Mouse (Mus musculus) heart, adult 2 months (tissue): Measurements from ENCODE around the gene Susd6. TPM values are rescaled to one million over a fixed set of nuclear protein-coding genes. Genes with fewer than 3 reads are reported as not detected.

Source experiments
- DNase-seq, 2 experiments: peaks; one replicate each; pipeline ENCODE4 v3.0.0; 2021
- H3K27ac ChIP-seq: fragments of 200-600 bp; 2 replicates; pipeline ENCODE4 v1.8.1; 2022
- H3K27me3 ChIP-seq: fragments of 200-500 bp; 2 replicates; pipeline ENCODE4 v1.6.1; 2012; ENCODE audit warnings: mild to moderate bottlenecking, low read length, inconsistent platforms, mixed read lengths; ENCODE audit not compliant: control insufficient read depth, insufficient read depth
- H3K36me3 ChIP-seq: fragments of 200-500 bp; 2 replicates; pipeline ENCODE4 v1.6.1; 2012; ENCODE audit warnings: low read length, inconsistent platforms; ENCODE audit not compliant: control insufficient read depth, insufficient read depth
- H3K4me1 ChIP-seq: fragments of 200-500 bp; 2 replicates; pipeline ENCODE4 v1.6.1; 2011; ENCODE audit warnings: low read length; ENCODE audit not compliant: control insufficient read depth, insufficient read depth
- H3K4me3 ChIP-seq: fragments of 200-600 bp; 2 replicates; pipeline ENCODE4 v1.8.1; 2022
- H3K79me2 ChIP-seq: fragments of 200-500 bp; replicated peaks from 2 replicates; pipeline ENCODE4 v1.6.1; 2012; ENCODE audit warnings: mild to moderate bottlenecking, inconsistent platforms, low read length, moderate library complexity, mixed read lengths; ENCODE audit not compliant: control insufficient read depth, insufficient read depth
- H3K9ac ChIP-seq: fragments of 200-500 bp; 2 replicates; pipeline ENCODE4 v1.6.1; 2012; ENCODE audit warnings: low read depth, mild to moderate bottlenecking, control low read depth, inconsistent platforms, low read length, mixed read lengths
- CTCF ChIP-seq: fragments of 200-600 bp; IDR thresholded peaks from 2 replicates; pipeline ENCODE4 v1.8.1; 2022; ENCODE audit warnings: antibody characterized with exemption, mild to moderate bottlenecking, moderate library complexity
- EP300 ChIP-seq: fragments of 200-500 bp; IDR thresholded peaks from 2 replicates; pipeline ENCODE4 v1.6.1; 2011; ENCODE audit warnings: low read depth, low read length, control low read depth; ENCODE audit not compliant: insufficient read depth
- POLR2A ChIP-seq: fragments of 200-500 bp; IDR thresholded peaks from 2 replicates; pipeline ENCODE4 v1.6.1; 2011; ENCODE audit warnings: mild to moderate bottlenecking, low read depth, low read length, control low read depth; ENCODE audit not compliant: insufficient read depth
- WGBS: fragments of 180-500 bp; shearing (Covaris S2); methylation state at CpG from one replicate; pipeline ENCODE4 v1.1.7; 2018; 5-methylcytosine and 5-hydroxymethylcytosine counted together
- intact Hi-C: fragments of 180-260 bp; cut with DNase I; formaldehyde crosslinking; loops from one replicate; pipeline ENCODE4 v1.15.1; 2025
- polyA plus RNA-seq: library from polyadenylated mRNA; depleted of rRNA; stranded (reverse); fragments of >200 nt; gene quantifications from 2 replicates; pipeline ENCODE4 v1.2.3, GENCODE M21; 2012
- total RNA-seq, 2 experiments: library from RNA; stranded (reverse); gene quantifications; 2 replicates each; pipeline ENCODE4 v1.2.3; 2021

Susd6 gene
- total and polyA plus RNA-seq, 3 experiments = 50.1 to 78.6 (median 67.4) TPM

GRCm38 (mm10) chr12:80865175-80865574 lies 74.9 kb downstream of the Susd6 start:
- DNase-seq = no peak
- Histone ChIP-seq H3K79me2 (peaks cover 3% of the 10 kb centered on the region), H3K9ac (no peak overlapping the region), H3K27me3 (no peaks in the 10 kb centered on the region), H3K36me3 (peaks cover 48% of the 10 kb centered on the region), H3K27ac (no peak overlapping the region), H3K4me1 (peaks cover 29% of the 10 kb centered on the region), H3K4me3 (no peak overlapping the region)
- 84% methylated on average over 4 of the region's 4 CpGs for WGBS
- intact Hi-C loops = loop anchor here (5.0 kb wide), 1 partner anchor 73 kb away; the partner anchor contains the start of gene Susd6
- TF ChIP-seq CTCF (no peak), POLR2A (no peak)

DNA sequence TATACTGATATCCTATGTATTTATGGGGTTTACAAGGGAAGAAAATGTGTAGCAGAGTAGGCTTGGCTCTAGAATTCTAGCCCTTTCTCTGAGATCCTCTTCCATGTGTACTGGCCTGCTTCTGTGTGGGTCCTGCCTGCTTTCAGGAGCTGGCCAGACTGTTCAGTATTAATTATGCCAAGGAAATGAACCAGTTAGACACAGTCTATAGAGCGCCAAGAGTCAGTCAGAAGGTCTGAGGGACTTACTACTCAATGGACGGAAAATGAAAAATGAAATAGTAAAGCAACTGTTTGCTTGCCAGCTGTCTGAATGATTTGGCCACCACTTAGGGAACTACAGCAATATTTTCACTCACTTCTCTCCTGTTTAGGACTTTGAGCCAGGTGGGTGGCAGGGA lies 75.7 kb downstream of the Susd6 start:
- DNase-seq = no peak
- Histone ChIP-seq H3K27ac (peak overlapping the region; percentile 31), H3K4me3 (no peak overlapping the region), H3K36me3 (peaks cover 45% of the 10 kb centered on the region), H3K79me2 (peaks cover 3% of the 10 kb centered on the region), H3K9ac (no peak overlapping the region), H3K4me1 (peaks cover 29% of the 10 kb centered on the region), H3K27me3 (no peaks in the 10 kb centered on the region)
- WGBS = 71% methylated on average over 2 of the region's 2 CpGs
- no peak for TF ChIP-seq CTCF
- no peak for TF ChIP-seq POLR2A
- TF ChIP-seq EP300 = no peak
- intact Hi-C loops = loop anchor here (2.0 to 5.0 kb wide), 3 partner anchors 19 to 74 kb away; partner anchors contain the start of gene Susd6

DNA sequence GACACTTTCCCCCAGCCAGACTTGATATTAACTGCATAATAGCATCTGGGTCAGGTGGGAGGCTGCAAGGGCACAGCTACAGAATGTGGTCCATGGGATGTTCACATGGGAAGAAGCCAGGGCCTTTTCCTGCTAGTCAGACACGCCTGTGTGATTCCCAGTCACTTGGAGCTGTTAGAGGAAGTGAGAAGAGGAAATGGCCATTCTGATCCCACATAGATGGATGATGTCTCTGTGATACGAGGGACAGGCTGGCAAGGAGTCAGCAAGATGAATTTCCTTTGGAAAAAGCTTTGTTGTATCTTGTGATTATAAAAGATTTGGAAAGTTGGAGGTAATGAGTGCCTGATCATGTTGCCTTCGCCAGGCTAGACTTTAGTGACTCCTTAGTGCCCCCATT lies 76.8 kb downstream of the Susd6 start:
- Histone ChIP-seq H3K36me3 (peaks cover 39% of the 10 kb centered on the region), H3K27ac (peak overlapping the region; percentile 73), H3K4me3 (no peak overlapping the region), H3K27me3 (no peaks in the 10 kb centered on the region), H3K9ac (no peak overlapping the region), H3K4me1 (peaks cover 24% of the 10 kb centered on the region), H3K79me2 (peaks cover 3% of the 10 kb centered on the region)
- TF ChIP-seq CTCF = no peak
- TF ChIP-seq EP300 = peak; percentile 51; the same call in 1 of the 2 replicates
- TF ChIP-seq POLR2A = no peak
- intact Hi-C loops = loop anchor here (1.0 to 5.0 kb wide), 4 partner anchors 18 to 75 kb away; partner anchors contain the start of gene Susd6
- peak in 1 of 2 experiments; percentile 65 for DNase-seq
- 42% methylated on average over 3 of the region's 3 CpGs for WGBS

- Histone ChIP-seq H3K4me1 (peaks cover 15% of the 10 kb centered on the region), H3K36me3 (peaks cover 30% of the 10 kb centered on the region), H3K79me2 (peaks cover 8% of the 10 kb centered on the region), H3K27me3 (no peaks in the 10 kb centered on the region), H3K4me3 (no peak overlapping the region), H3K27ac (peak overlapping the region; percentile 73), H3K9ac (no peak overlapping the region)
- intact Hi-C loops = loop anchor here (2.0 to 5.0 kb wide), 2 partner anchors 14 to 76 kb away; partner anchors contain the start of gene Susd6
- WGBS = 67% methylated on average over 7 of the region's 7 CpGs
- DNase-seq = peak in 1 of 2 experiments; percentile 35
- TF ChIP-seq EP300 (no peak), CTCF (no peak), POLR2A (no peak)
Observed at GRCm38 (mm10) chr12:80868401-80868800, 78.1 kb downstream of the Susd6 start.

DNA sequence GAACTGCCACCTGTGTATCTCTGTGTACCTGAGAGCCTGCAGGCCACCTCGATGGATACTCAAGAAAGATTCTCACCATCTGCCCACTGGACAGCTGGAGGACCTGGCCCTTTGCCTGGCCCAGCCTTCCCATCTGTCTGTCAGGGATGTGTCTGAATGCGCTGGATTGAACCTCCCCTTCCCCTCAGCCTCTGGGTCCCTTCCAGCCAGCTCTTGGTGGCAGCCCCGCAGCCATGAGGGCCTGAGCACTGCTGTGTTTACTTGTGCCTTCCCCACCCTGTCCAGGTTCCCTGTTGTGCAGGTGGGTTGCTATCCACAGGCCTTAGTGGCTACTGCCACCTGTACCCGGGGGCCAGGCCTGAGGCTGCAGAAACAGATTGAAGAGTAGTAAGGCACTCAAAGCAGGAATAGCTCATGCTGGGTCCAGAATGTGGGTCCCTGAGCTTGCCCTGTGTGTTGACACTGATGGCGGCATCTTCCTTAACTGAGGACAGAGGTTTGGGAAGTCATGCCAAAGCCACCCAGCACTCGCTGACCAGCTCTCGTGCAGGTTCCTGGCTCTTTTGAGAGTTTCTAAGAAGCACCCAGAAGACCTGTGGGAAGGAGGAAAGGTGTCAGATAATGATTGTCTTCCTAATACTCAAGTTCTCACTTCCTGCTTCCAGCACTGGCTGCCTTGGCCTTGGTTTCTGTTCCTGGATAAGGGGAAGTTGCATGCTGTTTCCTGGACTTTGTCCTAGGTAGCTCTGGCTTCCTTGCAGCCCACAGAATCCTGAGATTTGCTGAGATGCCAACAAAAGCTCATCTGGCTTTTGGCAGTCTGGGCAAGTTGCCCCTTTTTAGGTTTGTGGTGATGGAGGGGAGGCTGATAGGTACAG lies 87.1 kb downstream of the Susd6 start:
- Histone ChIP-seq H3K27ac (peak overlapping the region; percentile 72), H3K79me2 (peaks cover 4% of the 10 kb centered on the region), H3K36me3 (peaks cover 46% of the 10 kb centered on the region), H3K9ac (no peak overlapping the region), H3K4me1 (peaks cover 20% of the 10 kb centered on the region), H3K4me3 (no peak overlapping the region), H3K27me3 (no peaks in the 10 kb centered on the region)
- no peak for TF ChIP-seq EP300
- TF ChIP-seq POLR2A = no peak
- no peak for TF ChIP-seq CTCF
- DNase-seq = peak; percentile 35 to 53
- intact Hi-C loops = no loop called here
- 48% methylated on average over 7 of the region's 7 CpGs for WGBS

- 54% methylated on average over 6 of the region's 6 CpGs for WGBS
- TF ChIP-seq EP300 = no peak
- TF ChIP-seq POLR2A = no peak
- H3K27me3 ChIP-seq = no peaks in the 10 kb centered on the region
- intact Hi-C loops = no loop called here
- peaks cover 20% of the 10 kb centered on the region for H3K4me1 ChIP-seq
- no peak overlapping the region for H3K4me3 ChIP-seq
- H3K79me2 ChIP-seq = no peaks in the 10 kb centered on the region; the same call in 1 of the 2 replicates
- H3K27ac ChIP-seq = peak overlapping the region; percentile 72
- DNase-seq = no peak
- H3K36me3 ChIP-seq = peaks cover 46% of the 10 kb centered on the region
- H3K9ac ChIP-seq = no peak overlapping the region
Observed at GRCm38 (mm10) chr12:80878093-80878430, 87.8 kb downstream of the Susd6 start.
